Mouse (Mus musculus): Measurements from ENCODE around the gene Rfng. TPM values are rescaled to one million over a fixed set of nuclear protein-coding genes. Genes with fewer than 3 reads are reported as not detected.
A peak's percentile ranks its signal among the peaks of the same experiment; 100 is the strongest.

Rfng gene
- polyA plus RNA-seq, 1 experiment = 55.8 TPM

GRCm38 (mm10) chr11:120818251-120818650, 34.2 kb upstream of the Rfng start:
- TF ChIP-seq POLR2A (IDR thresholded peaks at IDR 0.05; ENCODE audit: borderline replicate concordance, extremely low read depth, low read depth, low read length) = no peak
- TF ChIP-seq CTCF (IDR thresholded peaks at IDR 0.05; ENCODE audit: insufficient read depth, low read length) = no peak
- no peak overlapping the region for H3K4me3 ChIP-seq (replicated peaks; ENCODE audit: extremely low read depth, low read depth, low read length)
- no peak for DNase-seq
- WGBS = 96% methylated on average over 13 of the region's 13 CpGs
- H3K4me1 ChIP-seq (ENCODE audit: control insufficient read depth, insufficient read depth, low read length) = no peaks in the 10 kb centered on the region

GRCm38 (mm10) chr11:120817358-120817757, 33.4 kb upstream of the Rfng start:
- Histone ChIP-seq H3K4me3 (replicated peaks; ENCODE audit: extremely low read depth, low read depth, low read length) (no peak overlapping the region), H3K4me1 (ENCODE audit: control insufficient read depth, insufficient read depth, low read length) (no peaks in the 10 kb centered on the region)
- no peak for DNase-seq
- TF ChIP-seq CTCF (IDR thresholded peaks at IDR 0.05; ENCODE audit: insufficient read depth, low read length) = no peak
- no peak for TF ChIP-seq POLR2A (IDR thresholded peaks at IDR 0.05; ENCODE audit: borderline replicate concordance, extremely low read depth, low read depth, low read length)
- 79% methylated on average over 6 of the region's 6 CpGs for WGBS

- no peak overlapping the region for H3K4me3 ChIP-seq (replicated peaks; ENCODE audit: extremely low read depth, low read depth, low read length)
- DNase-seq = no peak
- TF ChIP-seq POLR2A (IDR thresholded peaks at IDR 0.05; ENCODE audit: borderline replicate concordance, extremely low read depth, low read depth, low read length) (no peak), CTCF (IDR thresholded peaks at IDR 0.05; ENCODE audit: insufficient read depth, low read length) (no peak)
- H3K4me1 ChIP-seq (ENCODE audit: control insufficient read depth, insufficient read depth, low read length) = no peaks in the 10 kb centered on the region
- WGBS = 93% methylated on average over 16 of the region's 16 CpGs
These were observed 28.1 kb upstream of the Rfng start for GRCm38 (mm10) chr11:120812068-120812467.

GRCm38 (mm10) chr11:120808010-120808409, 24.0 kb upstream of the Rfng start:
- TF ChIP-seq CTCF (IDR thresholded peaks at IDR 0.05; ENCODE audit: insufficient read depth, low read length) = no peak
- no peak for TF ChIP-seq POLR2A (IDR thresholded peaks at IDR 0.05; ENCODE audit: borderline replicate concordance, extremely low read depth, low read depth, low read length)
- Histone ChIP-seq H3K4me1 (ENCODE audit: control insufficient read depth, insufficient read depth, low read length) (no peaks in the 10 kb centered on the region), H3K4me3 (replicated peaks; ENCODE audit: extremely low read depth, low read depth, low read length) (no peak overlapping the region)
- DNase-seq = no peak
- 88% methylated on average over 12 of the region's 12 CpGs for WGBS

DNA sequence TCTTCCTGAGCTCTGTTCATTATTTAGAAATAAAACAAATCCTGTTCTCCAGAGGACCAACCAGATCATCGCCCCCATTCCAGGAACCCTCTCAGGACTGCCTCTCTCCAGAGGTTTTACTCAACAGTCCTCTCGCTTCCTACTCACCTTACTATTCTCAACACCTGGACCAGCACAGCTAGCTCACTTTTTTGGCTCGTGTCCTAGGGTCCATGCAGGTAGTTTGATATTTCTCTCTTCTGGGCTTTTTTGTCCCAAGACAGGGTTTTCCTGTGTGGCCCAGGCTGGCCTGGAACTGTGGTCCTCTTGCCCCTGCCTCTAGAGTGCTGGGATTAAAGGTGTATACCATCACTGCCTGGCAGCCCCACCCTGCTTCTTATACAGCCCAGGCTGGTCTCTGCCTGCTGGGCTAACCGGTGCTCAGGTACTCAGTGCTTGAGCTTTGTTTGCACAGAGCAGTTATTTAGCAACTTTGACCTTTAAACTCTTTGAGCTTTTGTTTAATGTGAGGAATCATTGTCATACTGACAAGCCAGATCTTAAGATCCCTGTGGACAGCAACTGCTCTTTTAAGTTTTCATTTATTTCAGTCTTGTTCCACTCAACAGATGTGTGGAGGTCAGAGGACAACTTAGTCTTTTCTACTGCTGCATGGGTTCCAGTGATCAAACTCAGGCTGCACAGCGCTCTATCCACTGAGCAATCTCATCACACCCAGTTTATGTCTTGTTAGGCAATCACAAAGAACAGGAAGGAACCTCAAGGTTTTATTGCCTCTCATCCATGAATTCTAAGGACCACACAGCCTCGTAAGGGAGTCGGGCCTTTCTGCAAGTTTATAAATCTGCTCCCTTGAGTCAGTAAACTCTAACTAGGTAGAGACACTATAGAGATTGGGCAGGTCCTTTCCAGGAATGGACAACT, 21.6 kb upstream of the Rfng start:
- no peak for DNase-seq
- Histone ChIP-seq H3K4me1 (ENCODE audit: control insufficient read depth, insufficient read depth, low read length) (peaks cover 4% of the 10 kb centered on the region), H3K4me3 (replicated peaks; ENCODE audit: extremely low read depth, low read depth, low read length) (no peak overlapping the region)
- TF ChIP-seq CTCF (IDR thresholded peaks at IDR 0.05; ENCODE audit: insufficient read depth, low read length) = no peak
- no peak for TF ChIP-seq POLR2A (IDR thresholded peaks at IDR 0.05; ENCODE audit: borderline replicate concordance, extremely low read depth, low read depth, low read length)
- 70% methylated on average over 7 of the region's 7 CpGs for WGBS

DNA sequence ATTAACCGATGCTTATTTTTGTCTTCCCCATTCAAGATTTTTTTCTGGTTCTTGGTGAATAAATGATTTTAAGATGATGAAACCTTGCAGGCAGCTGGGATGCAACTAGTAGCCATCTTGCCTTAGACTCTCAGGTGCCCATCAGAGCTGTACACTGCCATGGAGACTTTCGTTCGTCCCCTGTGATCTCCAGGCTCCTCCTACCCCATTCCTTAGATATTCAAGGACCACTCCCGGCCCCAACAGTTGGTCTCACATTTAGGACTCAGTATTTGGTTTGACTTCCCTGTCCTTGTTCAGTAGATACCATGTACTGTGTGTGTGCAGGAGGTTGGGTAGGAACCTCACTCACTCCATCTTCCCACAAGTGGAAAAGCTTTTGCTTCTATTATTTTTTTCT, 20.8 kb upstream of the Rfng start:
- H3K4me3 ChIP-seq (replicated peaks; ENCODE audit: extremely low read depth, low read depth, low read length) = no peak overlapping the region
- TF ChIP-seq CTCF (IDR thresholded peaks at IDR 0.05; ENCODE audit: insufficient read depth, low read length) (no peak), POLR2A (IDR thresholded peaks at IDR 0.05; ENCODE audit: borderline replicate concordance, extremely low read depth, low read depth, low read length) (no peak)
- H3K4me1 ChIP-seq (ENCODE audit: control insufficient read depth, insufficient read depth, low read length) = peaks cover 9% of the 10 kb centered on the region
- 60% methylated on average over 4 of the region's 4 CpGs for WGBS
- DNase-seq = no peak

GRCm38 (mm10) chr11:120804274-120804673, 20.3 kb upstream of the Rfng start:
- Histone ChIP-seq H3K4me1 (ENCODE audit: control insufficient read depth, insufficient read depth, low read length) (peaks cover 9% of the 10 kb centered on the region), H3K4me3 (replicated peaks; ENCODE audit: extremely low read depth, low read depth, low read length) (no peak overlapping the region)
- WGBS = 74% methylated on average over 7 of the region's 7 CpGs
- DNase-seq = no peak
- TF ChIP-seq POLR2A (IDR thresholded peaks at IDR 0.05; ENCODE audit: borderline replicate concordance, extremely low read depth, low read depth, low read length) = no peak
- no peak for TF ChIP-seq CTCF (IDR thresholded peaks at IDR 0.05; ENCODE audit: insufficient read depth, low read length)

DNA sequence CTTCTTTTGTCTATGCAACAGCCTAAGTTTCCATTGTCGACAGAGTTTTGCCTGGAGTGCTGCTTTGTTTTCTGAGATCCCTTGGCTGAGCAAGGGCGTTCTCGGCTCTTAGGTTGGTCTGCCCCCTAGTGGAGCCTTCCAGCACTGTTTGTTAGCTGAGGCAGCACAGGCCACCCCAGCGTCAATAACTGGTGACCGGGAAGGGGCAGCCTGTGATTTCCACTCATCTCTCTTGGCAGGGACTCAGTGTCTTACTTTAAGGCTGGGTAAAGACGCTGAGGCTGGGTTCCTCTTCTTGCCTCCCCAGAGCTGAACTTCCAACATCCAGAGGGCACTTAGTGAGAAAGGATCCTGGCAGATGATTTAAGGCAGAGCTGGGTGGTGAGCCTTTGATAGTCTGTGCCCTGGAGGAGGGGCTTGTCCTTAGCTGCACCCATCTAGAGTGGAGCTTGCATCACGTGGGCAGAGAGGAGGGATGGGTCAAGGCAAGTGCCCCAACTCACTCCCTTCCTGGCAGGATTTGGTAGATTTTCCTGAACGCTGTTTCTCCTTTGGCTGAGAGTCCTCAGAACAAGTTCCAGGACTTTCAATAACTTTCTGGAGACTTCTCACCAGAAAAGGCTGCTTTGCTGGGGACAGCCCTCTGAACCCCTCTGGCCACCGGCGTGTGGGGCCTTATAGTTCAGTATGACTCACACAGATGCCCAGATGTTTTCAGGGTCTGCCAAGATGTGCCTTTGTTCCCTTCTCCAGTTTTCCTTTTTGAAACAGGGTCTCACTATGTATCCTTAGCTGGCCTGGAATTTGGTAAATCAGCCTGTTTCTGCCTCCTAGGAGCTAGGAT, 16.3 kb upstream of the Rfng start:
- Histone ChIP-seq H3K4me1 (ENCODE audit: control insufficient read depth, insufficient read depth, low read length) (peaks cover 14% of the 10 kb centered on the region), H3K4me3 (replicated peaks; ENCODE audit: extremely low read depth, low read depth, low read length) (peak overlapping the region; percentile 37)
- peak; percentile 63; the same call in 1 of the 2 replicates for TF ChIP-seq POLR2A (IDR thresholded peaks at IDR 0.05; ENCODE audit: borderline replicate concordance, extremely low read depth, low read depth, low read length)
- peak; percentile 89 for TF ChIP-seq CTCF (IDR thresholded peaks at IDR 0.05; ENCODE audit: insufficient read depth, low read length)
- DNase-seq = peak; percentile 88
- 11% methylated on average over 10 of the region's 10 CpGs for WGBS

GRCm38 (mm10) chr11:120799316-120799890, 15.4 kb upstream of the Rfng start:
- Histone ChIP-seq H3K4me1 (ENCODE audit: control insufficient read depth, insufficient read depth, low read length) (peaks cover 18% of the 10 kb centered on the region), H3K4me3 (replicated peaks; ENCODE audit: extremely low read depth, low read depth, low read length) (no peak overlapping the region)
- 56% methylated on average over 6 of the region's 6 CpGs for WGBS
- TF ChIP-seq CTCF (IDR thresholded peaks at IDR 0.05; ENCODE audit: insufficient read depth, low read length) = no peak
- no peak for TF ChIP-seq POLR2A (IDR thresholded peaks at IDR 0.05; ENCODE audit: borderline replicate concordance, extremely low read depth, low read depth, low read length)
- peak; percentile 33 for DNase-seq

Measured in lung, adult 2 months (tissue).